Mouse (Mus musculus): ENCODE data around the gene Shcbp1. TPM values are rescaled to one million over a fixed set of nuclear protein-coding genes. Genes with fewer than 3 reads are reported as not detected.

Shcbp1 gene
- polyA plus RNA-seq, 1 experiment from 2014 or later: 39.4 TPM

Other genes with a start within 250 kb of the Shcbp1 start
- gene Zfp958, start 166.4 kb downstream of the Shcbp1 start, polyA plus RNA-seq (2015; fragmentation: Nextera tagmentation; extraction: Ambion mirVana): 3.7 and 4.5 TPM in 2 replicates